Mouse (Mus musculus): Measurements from ENCODE around the gene Stab2. TPM values are rescaled to one million over a fixed set of nuclear protein-coding genes. Genes with fewer than 3 reads are reported as not detected.

Gene Stab2
- polyA plus RNA-seq, 1 experiment from 2014 or later, result 0.26 TPM

DNA sequence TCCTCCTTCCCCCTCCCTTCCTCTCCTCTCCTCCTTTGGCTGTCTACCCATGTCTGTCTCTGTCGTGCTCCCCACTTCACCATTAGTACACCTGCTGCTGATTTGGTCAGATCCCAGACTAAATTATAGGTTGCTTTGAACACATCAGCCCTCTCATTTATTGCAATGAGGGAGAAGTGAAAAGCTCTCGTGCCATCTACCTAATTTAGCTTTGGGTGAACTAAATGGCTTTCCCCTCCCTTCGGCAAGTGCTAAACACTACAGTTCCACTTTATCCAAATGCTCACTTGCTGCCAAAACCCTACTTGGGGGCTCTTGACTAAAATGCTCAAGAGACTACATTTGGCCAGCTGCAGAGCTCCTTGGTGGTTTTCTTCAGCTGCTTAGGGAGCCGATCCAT, 171.0 kb downstream of the Stab2 start:
- H3K27ac ChIP-seq (replicated peaks), result no peak overlapping the region
- WGBS, result 82% methylated on average over 4 of the region's 4 CpGs
- no peak for DNase-seq (ENCODE audit: low spot score)
- no peaks in the 10 kb centered on the region for H3K9me3 ChIP-seq
- peaks cover 14% of the 10 kb centered on the region for H3K4me1 ChIP-seq
- H3K4me3 ChIP-seq, result no peak overlapping the region
- H3K36me3 ChIP-seq (replicated peaks), result peaks cover 10% of the 10 kb centered on the region; the same call in 1 of the 2 replicates
- H3K27me3 ChIP-seq (replicated peaks; ENCODE audit: low read depth, poor library complexity, severe bottlenecking), result no peaks in the 10 kb centered on the region

DNA sequence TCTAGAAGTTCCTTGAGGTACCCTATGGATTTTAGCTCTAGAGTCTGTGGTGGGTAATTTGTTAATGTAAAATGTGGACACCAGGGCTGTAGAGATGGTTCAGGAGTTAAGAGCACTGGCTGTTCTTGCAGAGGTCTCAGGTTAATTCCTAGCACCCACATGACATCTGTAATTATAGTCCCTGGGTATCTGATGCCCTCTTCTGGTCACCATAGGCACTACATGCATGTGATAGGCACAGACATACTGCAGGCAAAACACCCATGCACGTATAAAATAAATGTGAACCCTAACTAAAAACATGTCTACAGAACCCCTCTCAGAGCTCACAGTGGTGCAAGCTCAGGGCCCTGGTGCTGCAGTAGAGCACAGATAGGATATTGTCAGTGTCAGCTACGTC, 178.3 kb downstream of the Stab2 start:
- no peak for DNase-seq (ENCODE audit: low spot score)
- 93% methylated on average over 2 of the region's 2 CpGs for WGBS

DNA sequence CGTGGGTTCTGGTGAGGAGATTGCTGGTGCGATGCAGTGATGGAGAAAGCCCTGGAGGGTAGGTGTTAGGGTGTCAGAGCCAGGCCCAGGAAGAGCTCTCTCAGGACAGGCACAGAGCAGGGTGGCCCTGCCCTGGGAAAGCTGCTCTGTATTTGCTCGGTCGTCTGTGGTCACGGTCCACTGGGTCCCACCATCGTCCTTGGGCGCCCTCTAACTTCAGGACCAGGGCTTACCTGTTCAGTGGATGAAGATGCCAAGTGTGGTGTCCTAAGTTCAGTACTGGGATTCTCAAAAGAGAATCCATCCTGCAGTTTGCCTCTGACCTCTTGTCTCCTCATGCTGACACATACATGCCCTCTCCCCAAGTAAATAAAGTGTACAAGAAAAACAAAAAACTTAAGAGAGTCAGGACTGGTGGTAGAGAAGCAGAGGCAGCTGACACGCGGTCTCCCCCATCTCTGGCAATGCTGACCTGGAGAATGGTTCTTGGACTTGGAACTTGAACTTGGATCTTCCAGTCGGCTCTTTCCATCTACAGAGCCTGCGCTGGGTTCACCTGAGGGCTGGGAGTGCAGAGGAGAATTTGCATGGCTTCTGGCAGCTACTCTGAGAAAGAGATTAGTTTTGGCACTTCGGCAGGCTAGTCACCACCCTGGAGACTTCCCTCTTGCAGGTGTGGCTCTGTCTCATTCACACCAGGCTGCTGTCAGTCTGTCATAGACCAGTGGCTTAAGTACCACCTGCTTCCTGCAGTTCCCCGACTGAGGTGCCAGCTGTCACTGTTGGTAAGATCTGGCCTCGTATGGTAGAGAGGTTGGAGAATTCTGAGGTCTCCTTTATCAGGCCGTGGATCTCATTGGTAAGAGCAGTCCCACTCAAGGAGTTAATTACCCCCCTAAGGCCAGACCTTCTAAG, 179.3 kb downstream of the Stab2 start:
- no peak for DNase-seq (ENCODE audit: low spot score)
- Histone ChIP-seq H3K36me3 (replicated peaks) (peaks cover 10% of the 10 kb centered on the region), H3K27ac (replicated peaks) (no peak overlapping the region), H3K4me1 (peaks cover 35% of the 10 kb centered on the region), H3K27me3 (replicated peaks; ENCODE audit: low read depth, poor library complexity, severe bottlenecking) (no peaks in the 10 kb centered on the region), H3K9me3 (peaks cover 3% of the 10 kb centered on the region; the same call in 1 of the 2 replicates), H3K4me3 (no peak overlapping the region)
- 83% methylated on average over 15 of the region's 15 CpGs for WGBS

More for the DNA sequence above, 178.3 kb downstream of the Stab2 start:
- H3K27ac ChIP-seq (replicated peaks), result no peak overlapping the region
- peaks cover 3% of the 10 kb centered on the region; the same call in 1 of the 2 replicates for H3K9me3 ChIP-seq
- H3K27me3 ChIP-seq (replicated peaks; ENCODE audit: low read depth, poor library complexity, severe bottlenecking), result no peaks in the 10 kb centered on the region
- peaks cover 16% of the 10 kb centered on the region for H3K36me3 ChIP-seq (replicated peaks)
- H3K4me1 ChIP-seq, result peaks cover 36% of the 10 kb centered on the region
- no peak overlapping the region for H3K4me3 ChIP-seq

DNA sequence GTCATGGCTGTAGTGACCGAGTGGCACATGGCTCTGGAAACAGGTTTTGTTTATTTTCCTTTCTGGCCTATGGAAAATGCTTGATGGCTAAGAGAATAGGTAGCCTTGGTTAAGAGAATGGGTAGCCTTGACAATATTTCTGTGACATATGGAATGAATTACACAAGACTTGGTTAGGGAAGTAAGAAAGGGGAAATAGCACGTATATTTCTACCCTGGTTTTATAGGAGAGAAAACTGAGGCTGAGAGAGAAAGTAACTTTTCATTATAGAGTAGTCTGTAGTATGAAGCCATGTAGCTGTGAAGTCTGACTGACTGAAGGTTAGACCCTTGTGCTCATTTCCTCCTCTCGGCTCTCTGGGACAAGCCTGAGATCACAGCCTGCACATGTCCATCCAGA, 180.9 kb downstream of the Stab2 start:
- peaks cover 46% of the 10 kb centered on the region for H3K4me1 ChIP-seq
- H3K36me3 ChIP-seq (replicated peaks), result peaks cover 10% of the 10 kb centered on the region
- DNase-seq (ENCODE audit: low spot score), result no peak
- no peak overlapping the region for H3K4me3 ChIP-seq
- no peak overlapping the region for H3K27ac ChIP-seq (replicated peaks)
- no peaks in the 10 kb centered on the region for H3K27me3 ChIP-seq (replicated peaks; ENCODE audit: low read depth, poor library complexity, severe bottlenecking)
- 47% methylated on average over 3 of the region's 3 CpGs for WGBS
- H3K9me3 ChIP-seq, result peaks cover 3% of the 10 kb centered on the region; the same call in 1 of the 2 replicates

DNA sequence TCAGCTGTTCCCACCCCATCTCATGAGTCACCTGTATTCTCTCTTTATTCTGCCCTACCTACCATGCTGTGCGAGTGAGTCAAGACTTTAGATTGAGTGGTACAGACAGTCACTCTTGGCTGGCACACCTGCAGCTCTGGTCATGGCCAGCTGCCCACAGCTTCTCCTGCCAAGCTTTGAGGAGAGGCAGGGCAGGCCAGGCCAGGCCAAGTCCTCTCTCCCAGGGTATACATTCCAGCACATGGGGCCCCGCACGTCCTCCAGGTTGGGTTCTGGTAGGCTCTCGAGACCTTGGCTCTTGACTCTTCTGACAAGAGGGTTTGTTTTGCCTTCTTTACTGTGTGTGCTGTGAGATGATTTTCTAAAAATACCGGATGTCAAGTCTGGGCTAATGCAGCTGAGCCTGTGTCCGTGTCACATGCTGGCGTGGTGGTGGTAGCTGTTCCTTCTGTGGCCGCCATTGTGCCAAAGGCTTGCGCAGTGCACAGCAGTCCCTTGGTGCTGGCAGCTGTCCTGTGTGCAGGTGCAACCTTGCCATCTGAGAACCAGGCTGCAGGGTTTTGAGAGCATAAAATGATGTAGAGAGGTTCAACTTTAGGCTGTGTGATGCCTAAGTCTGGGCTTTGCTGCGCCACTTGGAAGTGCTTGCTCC, 181.8 kb downstream of the Stab2 start:
- Histone ChIP-seq H3K4me1 (peaks cover 55% of the 10 kb centered on the region), H3K36me3 (replicated peaks) (peaks cover 10% of the 10 kb centered on the region), H3K27ac (replicated peaks) (0 out of 2 replicates have a peak overlapping the region, but pooled peaks have one; percentile 2), H3K27me3 (replicated peaks; ENCODE audit: low read depth, poor library complexity, severe bottlenecking) (no peaks in the 10 kb centered on the region), H3K4me3 (no peak overlapping the region), H3K9me3 (peaks cover 3% of the 10 kb centered on the region; the same call in 1 of the 2 replicates)
- WGBS, result 86% methylated on average over 10 of the region's 10 CpGs
- DNase-seq (ENCODE audit: low spot score), result no peak

DNA sequence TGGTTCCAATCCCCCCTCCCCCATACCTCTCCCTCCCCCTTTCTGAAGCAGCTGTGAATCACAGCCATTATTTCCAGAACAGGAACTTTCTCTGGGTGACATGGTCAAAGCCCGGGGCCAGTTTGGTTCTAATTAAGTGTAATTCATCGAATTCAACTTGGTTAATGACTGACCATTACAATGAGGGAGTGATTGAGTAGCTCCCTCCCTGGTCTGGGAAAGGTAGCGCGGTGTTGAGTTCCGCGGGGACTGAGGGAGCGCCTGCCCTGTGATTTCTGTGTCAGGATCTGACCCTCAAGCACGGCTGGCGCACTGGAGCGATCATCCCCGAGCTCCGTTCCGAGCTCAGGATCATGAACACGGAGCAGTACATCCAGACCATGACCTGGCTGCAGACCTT, 183.0 kb downstream of the Stab2 start:
- peaks cover 10% of the 10 kb centered on the region for H3K36me3 ChIP-seq (replicated peaks)
- DNase-seq (ENCODE audit: low spot score), result peak; percentile 55
- WGBS, result 41% methylated on average over 14 of the region's 14 CpGs

DNA sequence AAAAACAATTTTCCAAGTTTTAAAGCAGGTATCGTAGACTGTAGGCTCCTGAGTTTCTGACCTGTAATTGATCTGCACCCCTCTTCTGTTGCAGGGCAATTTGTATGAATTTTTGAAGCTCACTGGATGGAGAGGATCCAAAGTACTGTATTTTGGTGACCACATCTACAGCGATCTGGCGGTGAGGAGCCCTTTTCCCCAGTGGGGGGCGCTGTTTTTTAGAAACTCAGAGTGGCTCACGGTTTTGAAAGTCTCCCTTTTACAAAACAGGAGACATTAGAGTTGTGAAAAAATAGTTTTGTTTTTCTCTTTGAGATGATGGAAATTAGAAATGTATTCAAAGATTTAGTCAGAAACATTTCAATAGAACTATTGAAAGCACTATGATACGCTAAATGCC, 183.7 kb downstream of the Stab2 start:
- Histone ChIP-seq H3K27me3 (replicated peaks; ENCODE audit: low read depth, poor library complexity, severe bottlenecking) (no peaks in the 10 kb centered on the region), H3K27ac (replicated peaks) (no peak overlapping the region), H3K36me3 (replicated peaks) (peaks cover 6% of the 10 kb centered on the region), H3K9me3 (peaks cover 1% of the 10 kb centered on the region; the same call in 1 of the 2 replicates), H3K4me3 (no peak overlapping the region), H3K4me1 (peaks cover 73% of the 10 kb centered on the region)
- 74% methylated on average over 6 of the region's 6 CpGs for WGBS
- peak; percentile 44 for DNase-seq (ENCODE audit: low spot score)

More for the DNA sequence above, 183.0 kb downstream of the Stab2 start:
- Histone ChIP-seq H3K27me3 (replicated peaks; ENCODE audit: low read depth, poor library complexity, severe bottlenecking) (no peaks in the 10 kb centered on the region), H3K9me3 (peaks cover 3% of the 10 kb centered on the region; the same call in 1 of the 2 replicates), H3K27ac (replicated peaks) (peak overlapping the region; percentile 11; the same call in 1 of the 2 replicates), H3K4me1 (peaks cover 66% of the 10 kb centered on the region), H3K4me3 (0 out of 2 replicates have a peak overlapping the region, but pooled peaks have one; percentile 21)

DNA sequence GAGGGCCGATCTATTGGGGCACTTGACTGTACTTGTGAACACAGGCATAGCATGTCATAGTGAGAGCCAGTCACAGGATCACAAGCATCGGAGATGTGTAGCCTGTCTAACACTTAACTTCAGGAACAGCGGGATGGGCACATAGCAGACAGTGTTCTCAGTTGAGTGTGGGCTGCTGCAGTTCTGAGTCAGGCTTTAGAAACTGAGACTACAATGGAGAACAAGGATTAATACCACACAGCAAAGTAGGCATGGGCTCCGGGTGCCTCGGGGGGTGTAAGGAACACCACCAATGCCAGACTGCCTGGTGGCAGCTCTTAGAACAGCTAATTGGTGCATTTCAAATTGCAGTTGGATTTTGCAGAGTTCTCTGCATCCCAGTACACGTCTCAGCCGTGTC, 186.8 kb downstream of the Stab2 start:
- H3K36me3 ChIP-seq (replicated peaks), result 0 out of 2 replicates have a peak, but pooled peaks cover 5% of the 10 kb centered on the region
- 89% methylated on average over 7 of the region's 7 CpGs for WGBS
- H3K9me3 ChIP-seq, result no peaks in the 10 kb centered on the region
- H3K4me1 ChIP-seq, result peaks cover 73% of the 10 kb centered on the region
- no peak overlapping the region for H3K4me3 ChIP-seq
- no peaks in the 10 kb centered on the region for H3K27me3 ChIP-seq (replicated peaks; ENCODE audit: low read depth, poor library complexity, severe bottlenecking)
- H3K27ac ChIP-seq (replicated peaks), result no peak overlapping the region
- no peak for DNase-seq (ENCODE audit: low spot score)

DNA sequence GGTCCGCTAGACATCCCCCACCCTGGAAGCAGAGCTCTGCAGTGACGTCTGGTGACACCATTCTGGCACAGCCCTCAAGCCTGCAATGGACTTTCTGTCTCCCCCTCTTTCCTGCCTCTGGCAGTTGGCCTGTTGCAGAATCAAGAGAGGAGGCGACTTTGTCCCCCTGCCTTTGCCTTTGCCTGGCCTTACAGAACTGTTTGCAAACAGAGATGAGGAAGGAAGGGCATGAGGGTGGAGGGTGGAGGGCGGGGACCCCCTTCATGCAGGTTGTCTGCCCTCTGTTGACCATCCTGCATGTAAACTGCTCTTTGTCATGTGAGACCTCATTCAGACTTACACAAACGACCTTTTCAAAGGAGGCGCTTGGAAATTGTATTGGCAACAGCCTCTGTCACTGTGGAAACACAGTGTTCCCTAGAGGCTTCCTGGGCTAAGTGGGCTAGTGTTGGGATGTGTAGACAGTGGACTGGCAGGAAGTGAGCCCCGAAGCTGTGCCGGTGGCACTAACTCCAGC, 188.1 kb downstream of the Stab2 start:
- Histone ChIP-seq H3K4me3 (no peak overlapping the region), H3K27ac (replicated peaks) (peak overlapping the region; percentile 62), H3K9me3 (no peaks in the 10 kb centered on the region), H3K36me3 (replicated peaks) (0 out of 2 replicates have a peak, but pooled peaks cover 5% of the 10 kb centered on the region), H3K4me1 (peaks cover 63% of the 10 kb centered on the region), H3K27me3 (replicated peaks; ENCODE audit: low read depth, poor library complexity, severe bottlenecking) (no peaks in the 10 kb centered on the region)
- 24% methylated on average over 8 of the region's 8 CpGs for WGBS
- DNase-seq (ENCODE audit: low spot score), result peak; percentile 49

DNA sequence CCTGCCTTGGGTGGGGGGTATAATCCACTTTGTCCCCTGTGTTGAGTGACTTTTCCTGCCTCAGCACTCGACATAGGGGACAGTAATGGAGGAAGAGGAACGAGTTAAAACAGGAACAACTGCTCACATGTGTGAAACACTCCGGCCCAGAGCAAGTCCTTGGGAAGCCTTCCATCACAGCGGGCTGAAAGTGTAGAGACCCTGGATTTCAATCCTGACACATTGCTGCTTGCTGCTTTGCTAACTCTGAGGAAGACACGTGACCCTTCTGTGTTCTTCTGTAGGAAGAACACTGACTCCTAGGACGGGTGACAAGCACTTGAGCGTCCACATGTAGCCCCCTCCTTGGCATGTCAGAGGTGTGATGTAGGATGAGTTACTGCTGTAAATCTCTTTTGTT, 192.7 kb downstream of the Stab2 start:
- H3K36me3 ChIP-seq (replicated peaks), result 0 out of 2 replicates have a peak, but pooled peaks cover 5% of the 10 kb centered on the region
- H3K27ac ChIP-seq (replicated peaks), result peak overlapping the region; percentile 60
- no peak for DNase-seq (ENCODE audit: low spot score)
- peaks cover 38% of the 10 kb centered on the region for H3K4me1 ChIP-seq
- H3K27me3 ChIP-seq (replicated peaks; ENCODE audit: low read depth, poor library complexity, severe bottlenecking), result no peaks in the 10 kb centered on the region
- no peak overlapping the region for H3K4me3 ChIP-seq
- no peaks in the 10 kb centered on the region for H3K9me3 ChIP-seq
- WGBS, result 83% methylated on average over 7 of the region's 7 CpGs

DNA sequence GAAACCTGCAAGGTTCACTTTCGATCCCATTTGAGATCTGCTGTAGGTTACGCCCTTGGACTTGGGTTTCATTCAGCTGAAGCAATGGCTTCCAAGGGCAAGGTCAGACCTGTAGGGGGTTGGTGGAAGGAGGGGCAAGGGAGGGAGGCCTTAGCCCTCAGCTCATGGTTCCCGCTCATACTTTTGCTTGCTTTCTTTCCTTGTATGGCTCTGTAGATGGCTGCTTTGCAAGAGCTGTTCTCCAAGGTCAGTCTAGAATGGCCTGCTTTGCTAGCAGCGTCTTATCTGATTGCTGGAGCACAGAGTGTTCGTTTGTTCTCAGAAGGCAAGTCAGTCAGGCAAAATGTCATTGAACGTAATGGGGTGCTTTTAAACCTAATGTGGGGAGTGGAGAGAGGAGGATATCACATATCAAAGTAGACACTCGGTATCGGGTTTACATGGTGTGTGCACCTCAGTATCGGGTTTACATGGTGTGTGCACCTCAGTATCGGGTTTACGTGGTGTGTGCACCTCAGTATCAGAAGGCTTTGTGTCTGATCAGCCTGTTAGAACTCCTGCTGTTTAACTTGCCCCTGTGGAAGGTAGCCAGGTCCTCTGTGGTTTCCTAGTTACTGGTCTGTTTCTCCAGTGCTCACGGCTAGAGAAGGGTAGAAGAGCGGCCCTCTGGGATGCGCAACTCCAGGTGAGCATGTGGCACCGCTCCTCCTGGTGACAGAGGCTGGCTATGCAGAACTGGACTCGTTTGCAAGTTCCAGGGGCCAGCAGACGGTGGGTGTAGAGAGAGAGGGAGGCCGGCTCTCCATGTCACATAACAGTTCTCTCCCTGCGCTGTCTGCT, 193.3 kb downstream of the Stab2 start:
- Histone ChIP-seq H3K36me3 (replicated peaks) (0 out of 2 replicates have a peak, but pooled peaks cover 5% of the 10 kb centered on the region), H3K9me3 (no peaks in the 10 kb centered on the region), H3K27ac (replicated peaks) (peak overlapping the region; percentile 60), H3K27me3 (replicated peaks; ENCODE audit: low read depth, poor library complexity, severe bottlenecking) (no peaks in the 10 kb centered on the region), H3K4me1 (peaks cover 32% of the 10 kb centered on the region), H3K4me3 (no peak overlapping the region)
- 67% methylated on average over 19 of the region's 19 CpGs for WGBS
- DNase-seq (ENCODE audit: low spot score), result no peak

Data from embryonic facial prominence, embryonic 10.5 days (tissue).